Mouse (Mus musculus) CD4-positive helper T cell, adult 2 months (primary cell): ENCODE measurements at regions not wholly inside any gene's neighbourhood (a gene's known extent, or its start where the extent isn't known, plus 50 kb on each side); places are given as distances from the start of the nearest gene placed in this dataset.

Experiments
- DNase-seq: peaks from one replicate; pipeline ENCODE4 v3.0.0-alpha.2; 2012; ENCODE audit warnings: low read depth, missing footprints, low spot score

- no peak for DNase-seq
These were observed 55.7 kb downstream of the Id4 start for GRCm38 (mm10) chr13:48316747-48317146.

GRCm38 (mm10) chr13:48317457-48317856 is 56.4 kb downstream of the Id4 start:
- no peak for DNase-seq

- DNase-seq: no peak
These were observed 58.0 kb downstream of the Id4 start for GRCm38 (mm10) chr13:48319001-48319400.

- DNase-seq: no peak
These were observed 63.3 kb downstream of the Id4 start for GRCm38 (mm10) chr13:48324290-48324718.

GRCm38 (mm10) chr13:48330619-48331018 is 69.6 kb downstream of the Id4 start:
- DNase-seq: no peak

GRCm38 (mm10) chr13:48336135-48336534 is 75.1 kb downstream of the Id4 start:
- peak; percentile 2 for DNase-seq

GRCm38 (mm10) chr13:48336602-48337001 is 75.6 kb downstream of the Id4 start:
- DNase-seq: no peak

- no peak for DNase-seq
These were observed 77.5 kb downstream of the Id4 start for GRCm38 (mm10) chr13:48338561-48338960.

- no peak for DNase-seq
These were observed 89.1 kb downstream of the Id4 start for GRCm38 (mm10) chr13:48350124-48350523.

GRCm38 (mm10) chr13:48350955-48351354 is 89.9 kb downstream of the Id4 start:
- no peak for DNase-seq

GRCm38 (mm10) chr13:48357118-48357517 is 96.1 kb downstream of the Id4 start:
- DNase-seq: no peak

GRCm38 (mm10) chr13:48357640-48358039 is 96.6 kb downstream of the Id4 start:
- no peak for DNase-seq

GRCm38 (mm10) chr13:48371060-48371459 is 110.0 kb downstream of the Id4 start:
- no peak for DNase-seq

GRCm38 (mm10) chr13:48376405-48376804 is 115.4 kb downstream of the Id4 start:
- DNase-seq: no peak

GRCm38 (mm10) chr13:48383580-48384445 is 122.8 kb downstream of the Id4 start:
- DNase-seq: no peak

GRCm38 (mm10) chr13:48384901-48385300 is 123.9 kb downstream of the Id4 start:
- DNase-seq: no peak

- no peak for DNase-seq
These were observed 122.1 kb downstream of the Zfp169 start for GRCm38 (mm10) chr13:48391126-48391525.

GRCm38 (mm10) chr13:48397761-48398160 is 115.5 kb downstream of the Zfp169 start:
- no peak for DNase-seq

- no peak for DNase-seq
These were observed 114.6 kb downstream of the Zfp169 start for GRCm38 (mm10) chr13:48398617-48399016.

- DNase-seq: no peak
These were observed 110.9 kb downstream of the Zfp169 start for GRCm38 (mm10) chr13:48402316-48402715.

- no peak for DNase-seq
These were observed 90.6 kb downstream of the Zfp169 start for GRCm38 (mm10) chr13:48422438-48423329.

- no peak for DNase-seq
These were observed 86.4 kb downstream of the Zfp169 start for GRCm38 (mm10) chr13:48426816-48427215.
